Mouse (Mus musculus) embryonic facial prominence, embryonic 13.5 days (tissue): ENCODE results near the gene Fastk. TPM values are rescaled to one million over a fixed set of nuclear protein-coding genes. Genes with fewer than 3 reads are reported as not detected.

Experiments used
- ATAC-seq: fragments of 200-750 bp; cut with Nextera tagmentation; 2 replicates; pipeline ENCODE4 v1.8.0; 2017; ENCODE audit warnings: low read depth; ENCODE audit not compliant: insufficient number of reproducible peaks, insufficient read depth, low FRiP score, low TSS enrichment
- H3K27ac ChIP-seq: fragments of 300-500 bp; sonication (generic); 2 replicates; pipeline ENCODE4 v1.5.1; 2015; ENCODE audit warnings: moderate library complexity, mild to moderate bottlenecking, inconsistent platforms
- H3K27me3 ChIP-seq: fragments of 300-500 bp; sonication (generic); 2 replicates; pipeline ENCODE4 v1.6.1; 2015; ENCODE audit warnings: mild to moderate bottlenecking, inconsistent platforms
- H3K36me3 ChIP-seq: fragments of 300-500 bp; sonication (generic); 2 replicates; pipeline ENCODE4 v1.6.1; 2015; ENCODE audit warnings: mild to moderate bottlenecking, inconsistent platforms
- H3K4me1 ChIP-seq: fragments of 300-500 bp; sonication (generic); 2 replicates; pipeline ENCODE4 v1.6.1; 2015; ENCODE audit warnings: inconsistent platforms
- H3K4me2 ChIP-seq: fragments of 300-500 bp; sonication (generic); 2 replicates; pipeline ENCODE4 v1.6.1; 2015; ENCODE audit warnings: moderate library complexity, mild to moderate bottlenecking, inconsistent platforms
- H3K4me3 ChIP-seq: fragments of 300-500 bp; sonication (generic); 2 replicates; pipeline ENCODE4 v1.5.1; 2015; ENCODE audit warnings: mild to moderate bottlenecking, inconsistent platforms
- H3K9ac ChIP-seq: fragments of 300-500 bp; sonication (generic); 2 replicates; pipeline ENCODE4 v1.6.1; 2015; ENCODE audit warnings: mild to moderate bottlenecking, inconsistent platforms
- H3K9me3 ChIP-seq: fragments of 300-500 bp; sonication (generic); 2 replicates; pipeline ENCODE4 v1.6.1; 2016; ENCODE audit warnings: inconsistent platforms
- WGBS: fragments of 180-500 bp; shearing (Covaris S2); methylation state at CpG from one replicate; pipeline ENCODE4 v1.1.7; 2015; ENCODE audit warnings: mixed read lengths; 5-methylcytosine and 5-hydroxymethylcytosine counted together
- polyA plus RNA-seq: library from polyadenylated mRNA; unstranded; fragments of >200 nt; fragmentation: Nextera tagmentation; extraction: Ambion mirVana; gene quantifications from 2 replicates; pipeline ENCODE4 v1.2.1, GENCODE M21; 2015

Fastk gene
- polyA plus RNA-seq, 1 experiment from 2014 or later, result 109 TPM

- Histone ChIP-seq H3K9me3 (no peaks in the 10 kb centered on the region), H3K4me3 (no peak overlapping the region), H3K9ac (no peak overlapping the region), H3K4me2 (no peak overlapping the region), H3K36me3 (peaks cover 91% of the 10 kb centered on the region), H3K27ac (no peak overlapping the region), H3K4me1 (peaks cover 2% of the 10 kb centered on the region; the same call in 1 of the 2 replicates), H3K27me3 (no peaks in the 10 kb centered on the region)
- WGBS, result 90% methylated on average over 8 of the region's 8 CpGs
- ATAC-seq, result no peak; the same call in 1 of the 2 replicates
Observed at GRCm38 (mm10) chr5:24433993-24434392, 11.1 kb downstream of the Fastk start.

GRCm38 (mm10) chr5:24428596-24428995 is 16.5 kb downstream of the Fastk start:
- WGBS, result 18% methylated on average over 9 of the region's 9 CpGs
- Histone ChIP-seq H3K27ac (peak overlapping the region; percentile 28; the same call in 1 of the 2 replicates), H3K4me3 (peak overlapping the region; percentile 19; the same call in 1 of the 2 replicates), H3K36me3 (peaks cover 46% of the 10 kb centered on the region), H3K4me2 (peak overlapping the region; percentile 85), H3K9ac (no peak overlapping the region; the same call in 1 of the 2 replicates), H3K4me1 (peaks cover 41% of the 10 kb centered on the region), H3K27me3 (no peaks in the 10 kb centered on the region), H3K9me3 (no peaks in the 10 kb centered on the region)
- ATAC-seq, result no peak

- Histone ChIP-seq H3K27ac (peak overlapping the region; percentile 28; the same call in 1 of the 2 replicates), H3K36me3 (peaks cover 40% of the 10 kb centered on the region), H3K9ac (0 out of 2 replicates have a peak overlapping the region, but pooled peaks have one; percentile 85), H3K4me1 (peaks cover 42% of the 10 kb centered on the region), H3K27me3 (no peaks in the 10 kb centered on the region), H3K9me3 (no peaks in the 10 kb centered on the region), H3K4me2 (peak overlapping the region; percentile 85), H3K4me3 (peak overlapping the region; percentile 19)
- no peak for ATAC-seq
- WGBS, result 8% methylated on average over 15 of the region's 15 CpGs
Observed at GRCm38 (mm10) chr5:24427981-24428402, 17.1 kb downstream of the Fastk start.

- H3K36me3 ChIP-seq, result peaks cover 33% of the 10 kb centered on the region
- H3K4me3 ChIP-seq, result peak overlapping the region; percentile 71
- no peaks in the 10 kb centered on the region for H3K9me3 ChIP-seq
- H3K4me1 ChIP-seq, result peaks cover 50% of the 10 kb centered on the region
- H3K4me2 ChIP-seq, result peak overlapping the region; percentile 85
- 14% methylated on average over 12 of the region's 12 CpGs for WGBS
- peak overlapping the region; percentile 85 for H3K9ac ChIP-seq
- 0 out of 2 replicates have a peak overlapping the region, but pooled peaks have one; percentile 44 for H3K27ac ChIP-seq
- no peak for ATAC-seq
- H3K27me3 ChIP-seq, result no peaks in the 10 kb centered on the region
Observed at GRCm38 (mm10) chr5:24427285-24427633, 17.8 kb downstream of the Fastk start.

- H3K27me3 ChIP-seq, result no peaks in the 10 kb centered on the region
- H3K27ac ChIP-seq, result 0 out of 2 replicates have a peak overlapping the region, but pooled peaks have one; percentile 44
- H3K4me1 ChIP-seq, result peaks cover 52% of the 10 kb centered on the region
- no peak for ATAC-seq
- peak overlapping the region; percentile 71 for H3K4me3 ChIP-seq
- 10% methylated on average over 9 of the region's 9 CpGs for WGBS
- peak overlapping the region; percentile 85 for H3K4me2 ChIP-seq
- peaks cover 30% of the 10 kb centered on the region for H3K36me3 ChIP-seq
- H3K9me3 ChIP-seq, result no peaks in the 10 kb centered on the region
- H3K9ac ChIP-seq, result peak overlapping the region; percentile 85
Observed at GRCm38 (mm10) chr5:24426556-24427284, 18.4 kb downstream of the Fastk start.

GRCm38 (mm10) chr5:24426037-24426432 is 19.1 kb downstream of the Fastk start:
- H3K4me1 ChIP-seq, result peaks cover 52% of the 10 kb centered on the region
- no peak for ATAC-seq
- no peaks in the 10 kb centered on the region for H3K27me3 ChIP-seq
- H3K4me3 ChIP-seq, result peak overlapping the region; percentile 71
- 2% methylated on average over 10 of the region's 10 CpGs for WGBS
- H3K36me3 ChIP-seq, result peaks cover 30% of the 10 kb centered on the region
- H3K9ac ChIP-seq, result peak overlapping the region; percentile 85
- H3K4me2 ChIP-seq, result peak overlapping the region; percentile 85
- H3K9me3 ChIP-seq, result no peaks in the 10 kb centered on the region
- H3K27ac ChIP-seq, result peak overlapping the region; percentile 92

GRCm38 (mm10) chr5:24425421-24426036 is 19.6 kb downstream of the Fastk start:
- WGBS, result under 1% methylated on average over 30 of the region's 30 CpGs
- H3K4me3 ChIP-seq, result peak overlapping the region; percentile 71
- peaks cover 30% of the 10 kb centered on the region for H3K36me3 ChIP-seq
- no peaks in the 10 kb centered on the region for H3K9me3 ChIP-seq
- peak overlapping the region; percentile 92 for H3K27ac ChIP-seq
- peaks cover 52% of the 10 kb centered on the region for H3K4me1 ChIP-seq
- peak overlapping the region; percentile 85 for H3K4me2 ChIP-seq
- H3K27me3 ChIP-seq, result no peaks in the 10 kb centered on the region
- peak; percentile 27; the same call in 1 of the 2 replicates for ATAC-seq
- peak overlapping the region; percentile 85 for H3K9ac ChIP-seq

- peak overlapping the region; percentile 85 for H3K9ac ChIP-seq
- peak overlapping the region; percentile 71 for H3K4me3 ChIP-seq
- H3K4me2 ChIP-seq, result peak overlapping the region; percentile 85
- ATAC-seq, result no peak
- peaks cover 52% of the 10 kb centered on the region for H3K4me1 ChIP-seq
- no peaks in the 10 kb centered on the region for H3K27me3 ChIP-seq
- under 1% methylated on average over 56 of the region's 60 CpGs for WGBS
- H3K36me3 ChIP-seq, result peaks cover 30% of the 10 kb centered on the region
- H3K27ac ChIP-seq, result peak overlapping the region; percentile 92
- H3K9me3 ChIP-seq, result no peaks in the 10 kb centered on the region
Observed at GRCm38 (mm10) chr5:24424861-24425411, 20.2 kb downstream of the Fastk start.

GRCm38 (mm10) chr5:24424004-24424781 is 20.9 kb downstream of the Fastk start:
- Histone ChIP-seq H3K4me1 (peaks cover 55% of the 10 kb centered on the region), H3K4me2 (peak overlapping the region; percentile 85), H3K27me3 (no peaks in the 10 kb centered on the region), H3K27ac (peak overlapping the region; percentile 92), H3K9ac (peak overlapping the region; percentile 85), H3K36me3 (peaks cover 30% of the 10 kb centered on the region), H3K9me3 (no peaks in the 10 kb centered on the region), H3K4me3 (peak overlapping the region; percentile 71)
- ATAC-seq, result no peak
- 10% methylated on average over 21 of the region's 21 CpGs for WGBS

- Histone ChIP-seq H3K4me2 (peak within 1 kb of the TSS; percentile 85), H3K36me3 (peaks cover 36% of the 10 kb centered on the region), H3K4me1 (peaks cover 49% of the 10 kb centered on the region), H3K4me3 (peak within 1 kb of the TSS; percentile 71), H3K27me3 (no peaks in the 10 kb centered on the region), H3K9me3 (no peaks in the 10 kb centered on the region), H3K27ac (peak within 1 kb of the TSS; percentile 92), H3K9ac (peak within 1 kb of the TSS; percentile 85)
- ATAC-seq, result peak; percentile 89
- WGBS, result 0% methylated on average over 46 of the region's 46 CpGs
Observed at GRCm38 (mm10) chr5:24423129-24424003, 21.7 kb downstream of the Fastk start, which contains the start of the genes Cdk5 and Slc4a2. TSS of gene Cdk5 (minus strand) at chr5:24423530. TSS of gene Slc4a2 (plus strand) at chr5:24423837.
